Mouse (Mus musculus): Measurements from ENCODE around the gene Gm20479.

GRCm38 (mm10) chr7:27329981-27330380, 27.2 kb downstream of the Gm20479 start:
- no peak for TF ChIP-seq CTCF (IDR thresholded peaks at IDR 0.05; ENCODE audit: low read depth, low read length)
- TF ChIP-seq GATA2 (IDR thresholded peaks at IDR 0.05; ENCODE audit: borderline replicate concordance, low read depth, low read length), result no peak

Measured in G1E (cell line).